Mouse (Mus musculus): ENCODE measurements around the gene Hipk1.
"Not testable (repeated sequence)": the region's sequence is repeated elsewhere in the genome, so short reads cannot be mapped to it uniquely, and the experiment has no call there.

Hipk1 gene

GRCm38 (mm10) chr3:103792566-103792965 lies 1.2 kb upstream of the Hipk1 start:
- DNase-seq (ENCODE audit: low read depth, low spot score): no peak

- not testable (repeated sequence) for DNase-seq (ENCODE audit: low read depth, low spot score)
Observed at GRCm38 (mm10) chr3:103792111-103792406, 696 bp upstream of the Hipk1 start.

GRCm38 (mm10) chr3:103790346-103791145 lies 817 bp downstream of the Hipk1 start:
- DNase-seq (ENCODE audit: low read depth, low spot score): no peak

- DNase-seq (ENCODE audit: low read depth, low spot score): no peak
Observed at GRCm38 (mm10) chr3:103789891-103790345, 1.4 kb downstream of the Hipk1 start.

GRCm38 (mm10) chr3:103789096-103789495 lies 2.3 kb downstream of the Hipk1 start:
- DNase-seq (ENCODE audit: low read depth, low spot score): no peak

GRCm38 (mm10) chr3:103787225-103787624 lies 4.1 kb downstream of the Hipk1 start:
- no peak for DNase-seq (ENCODE audit: low read depth, low spot score)

- no peak for DNase-seq (ENCODE audit: low read depth, low spot score)
Observed at GRCm38 (mm10) chr3:103782844-103783609, 8.3 kb downstream of the Hipk1 start.

- DNase-seq (ENCODE audit: low read depth, low spot score): no peak
Observed at GRCm38 (mm10) chr3:103780777-103781176, 10.6 kb downstream of the Hipk1 start.

GRCm38 (mm10) chr3:103780271-103780670 lies 11.1 kb downstream of the Hipk1 start:
- no peak for DNase-seq (ENCODE audit: low read depth, low spot score)

GRCm38 (mm10) chr3:103779183-103779582 lies 12.2 kb downstream of the Hipk1 start:
- no peak for DNase-seq (ENCODE audit: low read depth, low spot score)

GRCm38 (mm10) chr3:103778660-103779059 lies 12.7 kb downstream of the Hipk1 start:
- DNase-seq (ENCODE audit: low read depth, low spot score): no peak

- no peak for DNase-seq (ENCODE audit: low read depth, low spot score)
Observed at GRCm38 (mm10) chr3:103777940-103778339, 13.4 kb downstream of the Hipk1 start.

- DNase-seq (ENCODE audit: low read depth, low spot score): no peak
Observed at GRCm38 (mm10) chr3:103774009-103774408, 17.4 kb downstream of the Hipk1 start.

GRCm38 (mm10) chr3:103773508-103773907 lies 17.9 kb downstream of the Hipk1 start:
- DNase-seq (ENCODE audit: low read depth, low spot score): no peak

GRCm38 (mm10) chr3:103772846-103773245 lies 18.5 kb downstream of the Hipk1 start:
- DNase-seq (ENCODE audit: low read depth, low spot score): no peak

- DNase-seq (ENCODE audit: low read depth, low spot score): no peak
Observed at GRCm38 (mm10) chr3:103771531-103772130, 19.7 kb downstream of the Hipk1 start.

- DNase-seq (ENCODE audit: low read depth, low spot score): no peak
Observed at GRCm38 (mm10) chr3:103766789-103767188, 24.6 kb downstream of the Hipk1 start.

GRCm38 (mm10) chr3:103759261-103759970 lies 31.9 kb downstream of the Hipk1 start:
- DNase-seq (ENCODE audit: low read depth, low spot score): no peak

GRCm38 (mm10) chr3:103758456-103758855 lies 32.9 kb downstream of the Hipk1 start:
- no peak for DNase-seq (ENCODE audit: low read depth, low spot score)

GRCm38 (mm10) chr3:103756920-103757319 lies 34.4 kb downstream of the Hipk1 start:
- DNase-seq (ENCODE audit: low read depth, low spot score): no peak

- no peak for DNase-seq (ENCODE audit: low read depth, low spot score)
Observed at GRCm38 (mm10) chr3:103755351-103755750, 36.0 kb downstream of the Hipk1 start.

GRCm38 (mm10) chr3:103751558-103751957 lies 39.8 kb downstream of the Hipk1 start:
- DNase-seq (ENCODE audit: low read depth, low spot score): no peak
